Mouse (Mus musculus) heart, postnatal 0 days (tissue): ENCODE results near the gene Olfr1381. TPM values are rescaled to one million over a fixed set of nuclear protein-coding genes. Genes with fewer than 3 reads are reported as not detected.
A peak's percentile ranks its signal among the peaks of the same experiment; 100 is the strongest.
"Not testable (repeated sequence)": the region's sequence is repeated elsewhere in the genome, so short reads cannot be mapped to it uniquely, and the experiment has no call there.

Experiments
- ATAC-seq: fragments of 200-750 bp; cut with Nextera tagmentation; 2 replicates; pipeline ENCODE4 v1.8.0; 2017; ENCODE audit warnings: low read depth, moderate number of reproducible peaks, moderate library complexity; ENCODE audit not compliant: insufficient read depth
- DNase-seq: peaks from one replicate; pipeline ENCODE4 v3.0.0-alpha.2; 2016; ENCODE audit warnings: low spot score
- H3K27ac ChIP-seq: fragments of 300-500 bp; sonication (generic); 2 replicates; pipeline ENCODE4 v1.5.1; 2014; ENCODE audit warnings: low read depth, mild to moderate bottlenecking
- H3K27me3 ChIP-seq: fragments of 300-500 bp; sonication (generic); 2 replicates; pipeline ENCODE4 v1.6.1; 2014; ENCODE audit warnings: low read length, mixed read lengths; ENCODE audit not compliant: control insufficient read depth, insufficient read depth
- H3K36me3 ChIP-seq: fragments of 300-500 bp; sonication (generic); replicated peaks from 2 replicates; pipeline ENCODE4 v1.6.1; 2014; ENCODE audit warnings: low read length, mixed read lengths; ENCODE audit not compliant: control insufficient read depth, insufficient read depth
- H3K4me1 ChIP-seq: fragments of 300-500 bp; sonication (generic); 2 replicates; pipeline ENCODE4 v1.6.1; 2014; ENCODE audit warnings: antibody characterized with exemption; ENCODE audit not compliant: control insufficient read depth, insufficient read depth
- H3K4me2 ChIP-seq: fragments of 300-500 bp; sonication (generic); 2 replicates; pipeline ENCODE4 v1.6.1; 2014; ENCODE audit warnings: low read depth, mild to moderate bottlenecking, low read length, moderate library complexity
- H3K4me3 ChIP-seq: fragments of 300-500 bp; sonication (generic); 2 replicates; pipeline ENCODE4 v1.5.1; 2014; ENCODE audit warnings: low read depth, low read length
- H3K9ac ChIP-seq: fragments of 300-500 bp; sonication (generic); replicated peaks from 2 replicates; pipeline ENCODE4 v1.6.1; 2014; ENCODE audit warnings: low read depth, low read length, mixed read lengths
- H3K9me3 ChIP-seq: fragments of 300-500 bp; sonication (generic); replicated peaks from 2 replicates; pipeline ENCODE4 v1.6.1; 2016; ENCODE audit warnings: low read length; ENCODE audit not compliant: control insufficient read depth
- CTCF ChIP-seq: IDR thresholded peaks from 2 replicates; pipeline ENCODE4 v1.5.1; 2016; ENCODE audit warnings: antibody characterized with exemption, control low read depth, low read depth
- EP300 ChIP-seq: IDR thresholded peaks from 2 replicates; pipeline ENCODE4 v1.6.1; 2016; ENCODE audit warnings: antibody characterized with exemption, low read depth
- WGBS: fragments of 180-500 bp; shearing (Covaris S2); extraction: QIAGEN DNeasy Blood & Tissue Kit; methylation state at CpG from one replicate; pipeline ENCODE4 v1.1.7; 2014; 5-methylcytosine and 5-hydroxymethylcytosine counted together
- polyA plus RNA-seq: library from polyadenylated mRNA; unstranded; fragments of >200 nt; fragmentation: Nextera tagmentation; extraction: Ambion mirVana; gene quantifications from 2 replicates; pipeline ENCODE4 v1.2.1, GENCODE M21; 2015
- total RNA-seq: library from RNA; depleted of rRNA; stranded (reverse); fragments of >200 nt; gene quantifications from 2 replicates; pipeline ENCODE4 v1.2.3, GENCODE M21; 2014; ENCODE audit warnings: low replicate concordance; rRNA removed

Olfr1381 gene
- total RNA-seq (not detected in 2 replicates), polyA plus RNA-seq (not detected in 2 replicates)

GRCm38 (mm10) chr11:49543149-49543548 lies at the start of gene Olfr1381:
Olfr1381 (plus strand) TSS chr11:49543449.
- not testable (repeated sequence) for H3K27me3 ChIP-seq, H3K4me1 ChIP-seq, H3K9me3 ChIP-seq, H3K9ac ChIP-seq, ATAC-seq, H3K36me3 ChIP-seq, DNase-seq, H3K4me3 ChIP-seq, H3K27ac ChIP-seq, H3K4me2 ChIP-seq
- WGBS: 70% methylated on average over 3 of the region's 3 CpGs

- Histone ChIP-seq H3K27ac (no peak overlapping the region), H3K9me3 (no peaks in the 10 kb centered on the region), H3K36me3 (no peaks in the 10 kb centered on the region), H3K4me3 (no peak overlapping the region), H3K4me2 (no peak overlapping the region), H3K9ac (no peak overlapping the region), H3K4me1 (no peaks in the 10 kb centered on the region), H3K27me3 (no peaks in the 10 kb centered on the region)
- no peak for TF ChIP-seq CTCF
- no peak for TF ChIP-seq EP300
- WGBS: 48% methylated on average over 5 of the region's 5 CpGs
- DNase-seq (no peak), ATAC-seq (no peak)
Measured at GRCm38 (mm10) chr11:49518086-49518485, 25.2 kb upstream of the Olfr1381 start.

- H3K27me3 ChIP-seq: no peaks in the 10 kb centered on the region
- no peak for ATAC-seq
Measured at GRCm38 (mm10) chr11:49519348-49519747, 23.9 kb upstream of the Olfr1381 start, which contains the start of gene Olfr1383. Olfr1383 (plus strand) TSS chr11:49519648.

GRCm38 (mm10) chr11:49527947-49528346 lies 15.3 kb upstream of the Olfr1381 start, which contains the start of gene Olfr1382:
Olfr1382 (plus strand) TSS chr11:49528247.
- H3K27ac ChIP-seq: no peak within 1 kb of the TSS
- H3K9me3 ChIP-seq: no peaks in the 10 kb centered on the region
- H3K9ac ChIP-seq: no peak within 1 kb of the TSS
- no peak within 1 kb of the TSS for H3K4me2 ChIP-seq
- no peak within 1 kb of the TSS for H3K4me3 ChIP-seq
- no peak for ATAC-seq
- H3K4me1 ChIP-seq: no peaks in the 10 kb centered on the region
- H3K36me3 ChIP-seq: no peaks in the 10 kb centered on the region
- 64% methylated on average over 3 of the region's 3 CpGs for WGBS
- no peak for DNase-seq
- TF ChIP-seq CTCF (no peak), EP300 (no peak)
- no peaks in the 10 kb centered on the region for H3K27me3 ChIP-seq

More at GRCm38 (mm10) chr11:49519348-49519747, 23.9 kb upstream of the Olfr1381 start, which contains the start of gene Olfr1383:
- Histone ChIP-seq H3K4me2 (no peak within 1 kb of the TSS), H3K9me3 (no peaks in the 10 kb centered on the region), H3K9ac (no peak within 1 kb of the TSS), H3K4me1 (no peaks in the 10 kb centered on the region), H3K36me3 (no peaks in the 10 kb centered on the region), H3K4me3 (no peak within 1 kb of the TSS), H3K27ac (no peak within 1 kb of the TSS)
- TF ChIP-seq CTCF: no peak
- TF ChIP-seq EP300: no peak
- DNase-seq: no peak

- no peak for DNase-seq
- Histone ChIP-seq H3K4me3 (no peak overlapping the region), H3K4me1 (no peaks in the 10 kb centered on the region), H3K4me2 (no peak overlapping the region), H3K27ac (no peak overlapping the region), H3K9me3 (no peaks in the 10 kb centered on the region), H3K27me3 (no peaks in the 10 kb centered on the region), H3K36me3 (no peaks in the 10 kb centered on the region), H3K9ac (no peak overlapping the region)
- no peak for ATAC-seq
- TF ChIP-seq CTCF (no peak), EP300 (no peak)
Measured at GRCm38 (mm10) chr11:49532761-49533160, 10.5 kb upstream of the Olfr1381 start.

- ATAC-seq: 0 out of 2 replicates have a peak, but pooled peaks have one; percentile 39
- TF ChIP-seq CTCF: peak; percentile 44
- not testable (repeated sequence) for H3K4me1 ChIP-seq, DNase-seq, H3K4me2 ChIP-seq, H3K9me3 ChIP-seq, H3K27ac ChIP-seq, H3K36me3 ChIP-seq, H3K27me3 ChIP-seq, H3K4me3 ChIP-seq, H3K9ac ChIP-seq
- WGBS: 78% methylated on average over 2 of the region's 2 CpGs
Measured at GRCm38 (mm10) chr11:49536631-49537030, 6.6 kb upstream of the Olfr1381 start.
